Mouse (Mus musculus): ENCODE results near the gene Pabpn1l. TPM values are rescaled to one million over a fixed set of nuclear protein-coding genes. Genes with fewer than 3 reads are reported as not detected.

Pabpn1l gene
- polyA plus RNA-seq, 1 experiment from 2014 or later: not detected

DNA sequence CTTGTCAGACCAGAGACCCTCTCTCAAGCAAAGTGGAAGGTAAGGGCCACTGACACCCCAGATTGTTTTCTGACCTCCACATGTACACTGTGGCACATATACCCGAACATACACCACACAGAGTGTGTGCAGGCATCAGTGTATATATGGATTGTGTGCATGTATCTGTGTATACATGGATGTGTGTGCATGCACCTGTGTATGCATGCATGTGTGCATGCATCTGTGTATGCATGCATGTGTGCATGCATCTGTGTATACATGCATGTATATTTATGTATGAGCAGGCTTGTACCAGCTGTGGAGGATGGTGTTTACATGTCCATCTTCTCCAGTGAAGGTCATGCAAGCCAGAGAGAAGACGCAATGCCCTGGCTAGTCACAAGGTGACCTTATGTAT is 39.4 kb upstream of the Pabpn1l start:
- peaks cover 96% of the 10 kb centered on the region for H3K4me1 ChIP-seq (replicated peaks)
- 81% methylated on average over 2 of the region's 2 CpGs for WGBS

GRCm38 (mm10) chr8:122661138-122661537 is 38.6 kb upstream of the Pabpn1l start:
- peaks cover 95% of the 10 kb centered on the region for H3K4me1 ChIP-seq (replicated peaks)

More for the DNA sequence above, 39.4 kb upstream of the Pabpn1l start:
- no peak overlapping the region for H3K4me2 ChIP-seq
- no peak overlapping the region for H3K9ac ChIP-seq
- H3K4me3 ChIP-seq: no peak overlapping the region
- no peaks in the 10 kb centered on the region for H3K27me3 ChIP-seq
- no peak overlapping the region; the same call in 1 of the 2 replicates for H3K27ac ChIP-seq
- ATAC-seq (ENCODE audit: low FRiP score): no peak
- H3K36me3 ChIP-seq: no peaks in the 10 kb centered on the region
- H3K9me3 ChIP-seq: no peaks in the 10 kb centered on the region

DNA sequence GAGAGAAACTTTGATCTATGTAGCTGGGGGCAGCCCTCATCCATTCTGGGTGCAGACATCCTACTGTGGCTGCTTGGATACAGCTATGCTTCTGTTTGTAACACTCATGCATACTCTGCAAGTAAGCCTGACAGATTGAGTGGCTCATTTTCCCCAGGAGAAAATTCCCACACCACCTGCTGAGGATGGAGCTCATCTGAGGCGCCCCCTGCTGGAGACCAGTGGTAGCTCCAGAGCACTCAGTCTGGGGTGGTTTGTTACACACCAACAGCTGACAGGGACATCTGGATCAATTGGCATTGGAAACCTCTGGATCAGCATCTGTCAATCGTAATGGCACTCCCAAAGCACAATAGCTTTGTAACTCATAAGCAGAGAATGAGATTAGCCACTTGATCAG is 37.5 kb upstream of the Pabpn1l start:
- H3K4me1 ChIP-seq (replicated peaks): peaks cover 95% of the 10 kb centered on the region

More at GRCm38 (mm10) chr8:122661138-122661537, 38.6 kb upstream of the Pabpn1l start:
- ATAC-seq (ENCODE audit: low FRiP score): no peak
- peak overlapping the region; percentile 58 for H3K27ac ChIP-seq
- no peaks in the 10 kb centered on the region for H3K36me3 ChIP-seq
- H3K4me3 ChIP-seq: no peak overlapping the region
- 38% methylated on average over 7 of the region's 7 CpGs for WGBS
- 0 out of 2 replicates have a peak overlapping the region, but pooled peaks have one; percentile 17 for H3K4me2 ChIP-seq
- no peaks in the 10 kb centered on the region for H3K9me3 ChIP-seq
- no peak overlapping the region for H3K9ac ChIP-seq
- H3K27me3 ChIP-seq: no peaks in the 10 kb centered on the region

DNA sequence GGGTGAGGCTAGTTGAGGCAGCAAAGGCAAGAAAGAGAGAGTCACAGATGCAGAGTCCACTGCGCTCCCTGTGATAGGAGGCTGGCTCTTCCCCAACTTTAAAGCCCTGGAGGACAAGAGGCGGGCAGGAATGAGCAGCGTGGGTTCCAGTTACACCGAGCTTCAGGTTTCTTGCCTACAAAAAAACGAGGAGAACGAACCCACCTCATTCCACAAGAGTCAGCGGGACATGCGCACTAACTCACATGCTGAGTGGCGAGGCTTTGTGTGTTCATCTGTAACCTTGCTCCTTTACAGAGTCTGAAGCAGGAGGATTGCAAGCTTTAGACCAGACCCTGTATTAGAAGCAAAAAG is 36.2 kb upstream of the Pabpn1l start:
- H3K27ac ChIP-seq: no peak overlapping the region
- peaks cover 95% of the 10 kb centered on the region for H3K4me1 ChIP-seq (replicated peaks)
- H3K9ac ChIP-seq: no peak overlapping the region
- no peaks in the 10 kb centered on the region for H3K27me3 ChIP-seq
- H3K4me2 ChIP-seq: no peak overlapping the region
- H3K4me3 ChIP-seq: no peak overlapping the region
- no peaks in the 10 kb centered on the region for H3K9me3 ChIP-seq
- 72% methylated on average over 9 of the region's 9 CpGs for WGBS
- no peaks in the 10 kb centered on the region for H3K36me3 ChIP-seq
- no peak for ATAC-seq (ENCODE audit: low FRiP score)

More for the DNA sequence above, 37.5 kb upstream of the Pabpn1l start:
- Histone ChIP-seq H3K27me3 (no peaks in the 10 kb centered on the region), H3K9me3 (no peaks in the 10 kb centered on the region), H3K4me2 (no peak overlapping the region), H3K27ac (no peak overlapping the region), H3K9ac (no peak overlapping the region), H3K36me3 (no peaks in the 10 kb centered on the region), H3K4me3 (no peak overlapping the region)
- WGBS: 60% methylated on average over 2 of the region's 2 CpGs
- no peak for ATAC-seq (ENCODE audit: low FRiP score)

DNA sequence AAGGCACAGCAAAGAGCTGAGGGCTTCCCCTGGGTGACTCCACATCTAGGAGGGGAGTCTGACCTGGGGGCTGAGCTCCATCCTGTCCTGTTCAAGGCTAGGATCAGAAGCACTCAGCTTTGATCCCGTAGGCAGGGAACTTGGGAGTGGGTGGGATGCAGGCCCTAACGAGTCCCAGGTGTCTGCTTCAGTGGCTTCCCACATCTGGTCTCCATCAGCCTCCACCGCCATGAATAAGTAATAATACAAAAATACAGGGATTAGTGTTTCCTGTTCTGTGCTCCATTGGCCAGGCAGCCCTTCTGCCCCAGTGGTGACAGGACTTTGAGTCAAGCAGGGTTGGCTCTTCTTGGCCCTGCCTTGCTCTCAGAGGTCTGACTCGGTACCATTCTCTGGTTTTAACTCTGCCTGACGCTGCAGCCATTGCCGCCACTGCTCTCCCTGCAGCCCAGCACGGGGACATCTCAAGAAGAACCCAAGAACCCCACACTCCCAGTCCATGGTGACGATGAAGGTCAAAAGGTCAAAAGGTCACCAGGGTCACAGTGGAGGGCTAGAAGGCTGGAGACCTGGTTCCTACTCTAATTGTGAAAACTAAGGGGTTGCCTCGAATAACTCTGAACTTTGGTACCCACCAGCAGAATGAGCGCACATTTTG is 35.7 kb upstream of the Pabpn1l start:
- Histone ChIP-seq H3K4me1 (replicated peaks) (peaks cover 95% of the 10 kb centered on the region), H3K9me3 (no peaks in the 10 kb centered on the region), H3K27ac (peak overlapping the region; percentile 19; the same call in 1 of the 2 replicates), H3K36me3 (no peaks in the 10 kb centered on the region), H3K4me2 (no peak overlapping the region), H3K27me3 (no peaks in the 10 kb centered on the region), H3K9ac (no peak overlapping the region), H3K4me3 (no peak overlapping the region)
- 70% methylated on average over 10 of the region's 10 CpGs for WGBS
- ATAC-seq (ENCODE audit: low FRiP score): no peak

DNA sequence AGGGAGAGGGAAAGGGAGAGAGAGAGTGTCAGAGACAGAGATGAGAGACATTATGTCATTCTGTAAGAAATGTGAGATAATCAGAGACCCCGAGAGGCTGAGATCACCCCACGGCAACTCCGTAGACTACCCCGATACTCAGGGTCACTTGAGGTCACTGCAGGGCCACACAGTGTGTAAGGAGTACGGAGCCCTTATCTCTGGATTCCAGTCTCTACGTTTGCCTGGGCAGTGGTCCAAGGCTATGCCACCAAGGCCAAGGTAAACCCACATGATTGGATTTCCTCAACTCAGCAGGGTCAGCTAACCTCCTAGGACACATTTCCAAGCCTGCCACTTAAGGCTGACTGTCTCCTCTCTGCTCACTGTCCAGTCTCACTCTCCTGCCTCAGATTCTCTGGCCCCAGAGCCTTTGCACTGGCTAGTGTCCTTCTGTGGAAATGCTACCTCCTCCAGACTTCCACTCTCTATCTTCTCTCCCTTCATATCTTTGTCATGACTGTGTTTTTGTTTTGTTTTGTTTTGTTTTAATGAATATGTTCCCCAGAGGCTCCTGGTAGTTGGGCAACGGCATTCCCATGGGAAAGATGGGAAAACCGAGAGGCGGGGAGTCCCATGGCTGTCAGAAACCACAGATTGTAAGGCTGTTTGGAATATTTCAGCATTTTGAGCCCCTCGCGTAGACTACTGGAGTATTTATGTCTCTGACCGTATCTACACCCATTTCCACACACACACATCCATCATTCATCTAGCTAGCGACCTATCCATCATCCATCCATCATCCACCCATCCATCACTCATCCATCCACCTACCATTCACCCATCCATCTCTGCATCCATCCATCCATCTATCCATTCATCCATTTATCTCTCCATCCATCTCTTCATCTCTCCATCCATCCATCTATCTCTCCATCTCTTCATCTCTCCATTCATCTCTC is 33.8 kb upstream of the Pabpn1l start:
- 82% methylated on average over 13 of the region's 13 CpGs for WGBS
- Histone ChIP-seq H3K27ac (peak overlapping the region; percentile 3; the same call in 1 of the 2 replicates), H3K9me3 (no peaks in the 10 kb centered on the region), H3K4me2 (no peak overlapping the region), H3K4me1 (replicated peaks) (peaks cover 93% of the 10 kb centered on the region), H3K27me3 (no peaks in the 10 kb centered on the region), H3K4me3 (no peak overlapping the region), H3K9ac (no peak overlapping the region), H3K36me3 (no peaks in the 10 kb centered on the region)
- ATAC-seq (ENCODE audit: low FRiP score): no peak

DNA sequence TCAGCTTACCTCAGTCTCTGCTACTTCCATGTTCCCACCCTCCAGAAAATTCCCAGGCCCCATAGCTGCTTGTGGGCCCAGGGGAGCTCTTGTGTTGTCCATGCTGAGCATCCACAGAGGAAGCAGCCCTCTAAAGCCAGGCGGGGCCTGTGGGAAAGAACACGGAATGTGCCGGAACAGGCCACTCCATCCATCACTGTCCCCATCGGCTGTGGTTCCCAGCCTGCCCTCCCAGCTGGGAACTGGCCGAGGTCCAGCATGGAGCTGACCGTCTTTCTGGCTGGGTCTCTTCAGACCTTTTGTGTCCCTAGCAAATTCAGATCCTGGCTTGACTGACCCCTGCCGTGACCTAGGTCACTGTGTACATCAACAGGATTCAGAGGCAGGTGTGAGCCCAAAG is 32.2 kb upstream of the Pabpn1l start:
- Histone ChIP-seq H3K27me3 (no peaks in the 10 kb centered on the region), H3K9ac (no peak overlapping the region), H3K4me2 (no peak overlapping the region), H3K9me3 (no peaks in the 10 kb centered on the region), H3K36me3 (peaks cover 6% of the 10 kb centered on the region), H3K27ac (0 out of 2 replicates have a peak overlapping the region, but pooled peaks have one; percentile 42), H3K4me3 (no peak overlapping the region), H3K4me1 (replicated peaks) (peaks cover 95% of the 10 kb centered on the region)
- no peak for ATAC-seq (ENCODE audit: low FRiP score)
- 46% methylated on average over 7 of the region's 7 CpGs for WGBS

DNA sequence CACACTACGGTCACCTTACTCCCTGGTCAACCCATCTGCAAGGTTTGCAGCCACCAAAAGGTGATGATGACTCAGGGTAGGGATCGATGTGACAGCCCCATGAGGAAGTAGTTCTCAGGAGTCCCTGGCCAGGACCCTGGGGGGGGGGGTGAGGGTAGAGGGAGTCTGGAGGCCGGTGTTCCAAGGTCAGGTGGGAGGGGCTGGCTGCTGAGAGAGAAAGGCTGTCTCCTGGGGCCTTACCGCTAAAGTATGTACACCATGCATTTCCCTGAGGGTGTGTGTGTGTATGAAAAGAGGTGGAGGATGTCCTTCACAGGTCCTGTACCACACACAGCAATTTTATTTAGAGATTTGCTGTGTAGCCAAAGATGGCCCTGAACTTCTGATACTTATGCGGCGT is 30.1 kb upstream of the Pabpn1l start:
- H3K4me3 ChIP-seq: no peak overlapping the region
- no peaks in the 10 kb centered on the region for H3K27me3 ChIP-seq
- H3K27ac ChIP-seq: no peak overlapping the region
- ATAC-seq (ENCODE audit: low FRiP score): no peak
- H3K9me3 ChIP-seq: no peaks in the 10 kb centered on the region
- H3K9ac ChIP-seq: no peak overlapping the region
- H3K4me1 ChIP-seq (replicated peaks): peaks cover 74% of the 10 kb centered on the region
- H3K36me3 ChIP-seq: peaks cover 27% of the 10 kb centered on the region
- H3K4me2 ChIP-seq: no peak overlapping the region
- WGBS: 74% methylated on average over 6 of the region's 6 CpGs

DNA sequence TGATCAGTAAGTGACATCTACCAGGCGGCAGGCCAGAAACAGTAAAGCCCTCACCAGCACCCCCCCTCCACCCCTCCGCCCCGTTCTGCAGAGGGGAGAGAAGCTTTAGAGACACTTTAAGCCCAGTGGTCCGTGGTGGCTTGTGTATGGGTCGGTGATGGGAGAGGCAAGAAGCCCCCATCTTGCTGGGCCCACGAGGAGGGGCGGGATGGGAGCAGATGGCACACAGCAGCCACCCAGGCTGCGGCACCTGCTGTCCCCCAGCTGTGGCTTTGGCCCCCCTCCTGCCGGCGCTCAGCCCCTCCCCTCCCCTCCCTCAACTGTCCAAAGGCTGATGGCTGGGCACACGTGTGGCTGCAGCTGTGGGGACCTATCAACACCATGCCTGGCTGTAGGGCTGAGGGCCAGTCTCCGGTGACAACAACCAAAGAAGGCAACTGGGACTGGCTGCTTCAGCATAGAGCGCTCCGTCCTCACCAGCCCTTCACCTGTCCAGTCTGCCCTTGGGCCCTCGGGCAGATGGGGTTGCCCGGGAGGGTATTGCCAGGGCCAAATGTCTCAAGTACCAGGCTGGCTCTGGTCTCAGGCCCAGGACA is 28.9 kb upstream of the Pabpn1l start:
- peaks cover 63% of the 10 kb centered on the region for H3K4me1 ChIP-seq (replicated peaks)
- ATAC-seq (ENCODE audit: low FRiP score): no peak; the same call in 1 of the 2 replicates

DNA sequence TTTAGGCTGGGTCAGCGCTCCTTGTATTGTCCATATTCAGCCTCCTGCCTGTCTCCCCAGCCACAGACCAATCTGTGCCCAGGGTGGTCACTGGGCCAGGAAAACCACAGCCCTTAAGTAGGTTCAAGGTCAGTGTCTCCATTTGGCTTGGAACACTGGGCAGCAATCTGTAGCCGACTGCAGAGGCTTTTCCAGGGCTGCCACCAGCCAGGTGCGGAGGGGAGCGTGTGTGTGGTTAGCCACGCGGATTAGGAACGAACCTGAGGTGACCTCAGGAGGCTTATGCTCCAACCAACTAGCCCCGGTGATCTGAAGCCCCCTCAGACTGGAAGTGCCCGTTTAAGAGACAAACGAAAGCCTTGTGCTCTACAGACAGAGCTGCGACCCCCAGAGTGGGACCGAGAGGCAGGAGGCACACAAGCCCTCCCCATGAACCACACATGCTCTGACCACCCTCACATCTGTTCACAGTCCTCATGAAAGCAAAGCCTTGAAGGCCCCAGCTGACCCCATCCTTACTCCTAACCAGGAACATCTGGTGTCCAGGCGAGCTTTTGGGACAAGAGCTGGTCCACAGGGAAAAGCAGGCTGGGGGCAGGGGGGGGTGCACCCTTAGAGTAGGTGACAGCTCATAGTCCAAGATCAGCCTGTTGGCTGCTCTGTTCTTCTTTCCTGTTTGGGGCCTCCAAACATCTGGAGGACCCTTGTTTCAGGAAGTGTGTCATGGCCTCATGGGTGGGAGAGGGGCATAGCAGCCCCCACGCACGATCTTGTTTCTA is 25.8 kb upstream of the Pabpn1l start:
- Histone ChIP-seq H3K27ac (no peak overlapping the region), H3K36me3 (peaks cover 68% of the 10 kb centered on the region), H3K9me3 (no peaks in the 10 kb centered on the region), H3K27me3 (no peaks in the 10 kb centered on the region), H3K4me3 (no peak overlapping the region), H3K4me1 (replicated peaks) (peaks cover 33% of the 10 kb centered on the region), H3K9ac (no peak overlapping the region), H3K4me2 (no peak overlapping the region)
- no peak for ATAC-seq (ENCODE audit: low FRiP score)
- WGBS: 80% methylated on average over 15 of the region's 15 CpGs

More for the DNA sequence above, 28.9 kb upstream of the Pabpn1l start:
- 53% methylated on average over 16 of the region's 16 CpGs for WGBS
- H3K27ac ChIP-seq: peak overlapping the region; percentile 64
- H3K9me3 ChIP-seq: no peaks in the 10 kb centered on the region
- no peaks in the 10 kb centered on the region for H3K27me3 ChIP-seq
- no peak overlapping the region; the same call in 1 of the 2 replicates for H3K9ac ChIP-seq
- peaks cover 38% of the 10 kb centered on the region for H3K36me3 ChIP-seq
- no peak overlapping the region for H3K4me3 ChIP-seq
- no peak overlapping the region for H3K4me2 ChIP-seq

- Histone ChIP-seq H3K27me3 (no peaks in the 10 kb centered on the region), H3K27ac (no peak overlapping the region), H3K4me3 (no peak overlapping the region), H3K4me1 (replicated peaks) (peaks cover 19% of the 10 kb centered on the region), H3K4me2 (no peak overlapping the region), H3K9me3 (no peaks in the 10 kb centered on the region), H3K36me3 (peaks cover 87% of the 10 kb centered on the region), H3K9ac (no peak overlapping the region)
- ATAC-seq (ENCODE audit: low FRiP score): no peak
- 91% methylated on average over 16 of the region's 16 CpGs for whole genome bisulfite sequencing
These were observed 23.8 kb upstream of the Pabpn1l start for GRCm38 (mm10) chr8:122646337-122646736.

Measured in hindbrain, embryonic 13.5 days (tissue).